Mouse (Mus musculus): Measurements from ENCODE around the gene Dhrs11. TPM values are rescaled to one million over a fixed set of nuclear protein-coding genes. Genes with fewer than 3 reads are reported as not detected.
"Not testable (repeated sequence)": the region's sequence is repeated elsewhere in the genome, so short reads cannot be mapped to it uniquely, and the experiment has no call there.

The Dhrs11 gene
- 33.6 and 37.4 TPM in 2 replicates for polyA plus RNA-seq (2012; rRNA removed)

DNA sequence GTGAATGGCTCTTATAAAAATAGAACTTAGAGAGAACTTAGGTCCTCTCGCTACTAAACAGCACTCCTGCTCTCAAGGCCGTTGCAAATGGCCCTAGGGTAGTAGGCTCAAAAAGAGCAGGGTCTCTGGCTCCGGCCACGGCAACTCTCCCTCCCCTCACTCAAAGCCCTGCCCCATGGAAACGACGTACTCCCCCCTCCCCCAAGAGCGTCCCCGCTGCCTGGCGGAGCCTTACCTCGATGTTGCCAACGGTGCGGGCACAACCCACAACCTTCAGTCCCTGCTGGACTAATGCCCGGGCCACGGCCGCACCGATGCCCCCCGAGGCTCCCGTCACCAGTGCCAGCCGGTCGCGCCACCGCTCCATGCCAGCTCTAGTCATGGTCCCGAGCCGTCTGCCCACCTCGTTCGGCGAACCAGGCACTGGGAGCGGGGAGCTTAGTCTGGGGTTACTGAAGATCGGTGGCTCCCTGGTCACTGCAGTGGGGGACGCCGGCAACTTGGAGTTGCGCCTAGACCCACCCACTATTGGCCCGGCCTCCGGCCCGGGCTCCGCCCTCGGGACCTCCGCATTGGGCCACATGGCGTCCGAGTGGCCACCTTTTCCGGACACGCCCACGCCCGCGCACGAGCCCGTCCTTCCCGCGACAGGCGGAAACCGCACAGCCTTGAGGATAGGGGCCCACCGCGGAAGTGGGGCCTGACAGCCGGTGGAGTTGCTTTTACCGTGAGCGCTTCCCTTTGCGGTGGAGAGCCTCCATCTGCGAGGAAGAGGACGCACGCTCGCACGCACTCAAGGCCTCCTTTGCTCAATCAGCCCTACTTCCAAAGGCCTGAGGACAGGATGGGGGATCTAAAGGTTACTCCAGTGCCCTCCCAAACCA lies at the start of gene Dhrs11:
Gene Dhrs11, minus strand, starts transcription at position 479 of the 884 bp plus-strand sequence.
- under 1% methylated on average over 62 of the region's 62 CpGs for WGBS

DNA sequence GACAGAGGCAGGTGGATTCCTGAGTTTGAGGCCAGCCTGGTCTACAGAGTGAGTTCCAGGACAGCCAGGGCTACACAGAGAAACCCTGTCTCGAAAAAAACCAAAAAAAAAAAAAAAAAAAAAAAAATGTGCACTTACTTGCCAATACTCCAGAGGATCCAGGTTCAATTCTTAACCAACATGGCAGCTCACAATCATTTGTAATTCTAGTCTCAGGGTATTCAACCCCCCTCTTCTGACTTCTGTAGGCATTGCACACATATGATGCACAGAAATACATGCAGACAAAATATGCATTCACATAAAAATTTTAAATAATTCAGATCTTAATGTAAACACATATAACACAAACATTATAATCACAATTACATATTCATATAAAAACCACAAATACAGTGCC lies 47.2 kb upstream of the Dhrs11 start:
- not testable (repeated sequence) for DNase-seq
- WGBS: 60% methylated on average over 1 of the region's 1 CpGs

More for the DNA sequence above, at the start of gene Dhrs11:
- Histone ChIP-seq H3K27ac (ENCODE audit: insufficient read depth, low read length) (peak within 1 kb of the TSS; percentile 75), H3K4me3 (replicated peaks; ENCODE audit: insufficient read depth, low read depth, low read length) (peak within 1 kb of the TSS; percentile 85), H3K4me1 (ENCODE audit: control insufficient read depth, insufficient read depth, low read length) (peaks cover 16% of the 10 kb centered on the region), H3K27me3 (ENCODE audit: control insufficient read depth, insufficient read depth, low read length) (no peaks in the 10 kb centered on the region)
- peak; percentile 91 to 92 for DNase-seq
- TF ChIP-seq CTCF (IDR thresholded peaks at IDR 0.05; ENCODE audit: borderline replicate concordance, insufficient read depth, low read depth, low read length) (no peak), POLR2A (IDR thresholded peaks at IDR 0.05; ENCODE audit: borderline replicate concordance, insufficient read depth, low read length) (peak; percentile 62; the same call in 1 of the 2 replicates)

DNA sequence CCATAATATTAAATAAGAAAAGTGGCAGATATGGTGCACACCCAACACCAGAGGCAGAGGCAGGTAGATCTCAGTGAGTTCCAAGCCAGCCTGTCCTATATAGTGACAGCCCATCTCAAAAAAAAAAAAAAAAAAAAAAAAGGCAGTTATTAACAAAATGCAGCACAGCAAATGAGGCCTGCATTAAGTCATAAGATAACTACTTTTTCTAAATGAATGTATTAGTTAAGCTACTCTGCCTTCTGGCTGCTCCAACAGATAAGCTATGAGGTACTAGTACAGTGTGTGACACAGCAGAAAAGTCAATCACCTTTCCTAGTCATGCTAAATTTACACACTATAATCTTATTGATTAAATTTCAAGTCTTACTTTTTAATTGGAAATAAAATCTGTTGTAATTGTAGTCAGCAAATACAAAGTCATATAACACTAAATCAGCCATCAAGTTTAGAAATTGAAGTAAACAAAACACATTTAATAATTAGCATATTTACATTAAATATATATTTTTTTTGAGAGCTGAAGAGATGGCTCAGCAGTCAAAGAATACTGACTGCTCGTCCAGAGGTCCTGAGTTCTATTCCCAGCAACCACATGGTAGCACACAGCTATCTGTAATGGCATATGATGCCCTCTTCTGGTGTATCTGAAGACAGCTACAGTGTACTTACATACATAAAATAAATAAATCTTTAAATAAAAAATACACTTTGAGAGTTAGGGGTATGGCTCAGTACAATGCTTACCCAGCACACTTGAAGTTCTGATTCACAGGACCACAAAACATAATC lies 44.4 kb upstream of the Dhrs11 start:
- no peak overlapping the region for H3K4me3 ChIP-seq (replicated peaks; ENCODE audit: insufficient read depth, low read depth, low read length)
- TF ChIP-seq POLR2A (IDR thresholded peaks at IDR 0.05; ENCODE audit: borderline replicate concordance, insufficient read depth, low read length): no peak
- TF ChIP-seq CTCF (IDR thresholded peaks at IDR 0.05; ENCODE audit: borderline replicate concordance, insufficient read depth, low read depth, low read length): no peak
- H3K27ac ChIP-seq (ENCODE audit: insufficient read depth, low read length): no peak overlapping the region
- WGBS: 79% methylated on average over 1 of the region's 1 CpGs
- H3K27me3 ChIP-seq (ENCODE audit: control insufficient read depth, insufficient read depth, low read length): no peaks in the 10 kb centered on the region
- H3K4me1 ChIP-seq (ENCODE audit: control insufficient read depth, insufficient read depth, low read length): no peaks in the 10 kb centered on the region; the same call in 1 of the 2 replicates
- DNase-seq: no peak

More for the DNA sequence above, 47.2 kb upstream of the Dhrs11 start:
- H3K4me3 ChIP-seq (replicated peaks; ENCODE audit: insufficient read depth, low read depth, low read length); H3K27me3 ChIP-seq (ENCODE audit: control insufficient read depth, insufficient read depth, low read length); H3K4me1 ChIP-seq (ENCODE audit: control insufficient read depth, insufficient read depth, low read length); H3K27ac ChIP-seq (ENCODE audit: insufficient read depth, low read length): not testable (repeated sequence)

DNA sequence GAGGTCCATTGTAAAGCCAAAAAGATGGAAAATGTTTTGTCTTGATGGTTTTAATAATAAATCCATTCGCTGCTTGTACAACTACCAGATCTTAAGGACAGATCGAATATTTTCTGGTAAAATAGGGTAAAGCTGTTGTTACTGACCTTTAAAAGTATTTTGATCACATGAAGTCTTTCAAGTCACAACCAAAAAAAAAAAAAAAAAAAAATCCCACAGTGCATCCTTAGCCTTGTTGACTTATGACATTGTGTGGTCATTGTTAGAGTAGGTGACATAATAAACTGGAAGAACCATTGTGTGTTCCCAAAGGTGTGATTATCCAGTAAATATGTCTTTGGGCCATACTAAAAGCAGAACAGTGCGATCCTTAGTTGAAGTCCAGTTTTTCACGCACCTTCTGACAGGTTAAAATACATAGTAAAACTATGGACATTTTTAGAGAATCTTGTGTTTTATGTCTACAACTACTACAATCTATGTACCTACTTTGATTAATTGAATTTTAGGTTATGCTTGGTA lies 42.8 kb upstream of the Dhrs11 start:
- H3K4me3 ChIP-seq (replicated peaks; ENCODE audit: insufficient read depth, low read depth, low read length): peak overlapping the region; percentile 95
- no peak for TF ChIP-seq POLR2A (IDR thresholded peaks at IDR 0.05; ENCODE audit: borderline replicate concordance, insufficient read depth, low read length)
- TF ChIP-seq CTCF (IDR thresholded peaks at IDR 0.05; ENCODE audit: borderline replicate concordance, insufficient read depth, low read depth, low read length): no peak
- WGBS: 77% methylated on average over 4 of the region's 4 CpGs
- H3K27ac ChIP-seq (ENCODE audit: insufficient read depth, low read length): no peak overlapping the region
- no peaks in the 10 kb centered on the region for H3K27me3 ChIP-seq (ENCODE audit: control insufficient read depth, insufficient read depth, low read length)
- no peak for DNase-seq
- H3K4me1 ChIP-seq (ENCODE audit: control insufficient read depth, insufficient read depth, low read length): peaks cover 2% of the 10 kb centered on the region; the same call in 1 of the 2 replicates

DNA sequence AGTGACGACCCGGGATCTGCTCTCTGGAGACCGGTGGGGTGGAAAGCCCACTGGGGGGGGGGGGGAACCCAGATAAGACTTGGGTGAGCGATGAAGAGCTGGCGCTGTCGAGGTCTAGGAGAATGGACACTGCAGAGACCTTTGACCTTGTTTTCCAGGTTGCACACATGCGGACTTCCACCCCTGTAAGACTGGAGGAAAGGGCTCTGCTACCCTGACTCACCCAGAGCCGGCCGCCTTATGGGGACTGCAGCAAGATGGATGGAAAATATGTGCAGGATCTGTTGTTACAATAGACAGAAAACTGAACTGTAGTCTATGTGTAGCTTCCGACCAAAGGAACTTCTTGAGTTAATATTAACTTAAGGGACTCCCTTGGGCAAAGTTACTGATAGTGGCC lies 42.3 kb upstream of the Dhrs11 start:
- TF ChIP-seq CTCF (IDR thresholded peaks at IDR 0.05; ENCODE audit: borderline replicate concordance, insufficient read depth, low read depth, low read length) (no peak), POLR2A (IDR thresholded peaks at IDR 0.05; ENCODE audit: borderline replicate concordance, insufficient read depth, low read length) (no peak)
- H3K4me3 ChIP-seq (replicated peaks; ENCODE audit: insufficient read depth, low read depth, low read length): peak overlapping the region; percentile 95
- H3K4me1 ChIP-seq (ENCODE audit: control insufficient read depth, insufficient read depth, low read length): peaks cover 2% of the 10 kb centered on the region; the same call in 1 of the 2 replicates
- H3K27me3 ChIP-seq (ENCODE audit: control insufficient read depth, insufficient read depth, low read length): no peaks in the 10 kb centered on the region
- H3K27ac ChIP-seq (ENCODE audit: insufficient read depth, low read length): peak overlapping the region; percentile 62
- under 1% methylated on average over 10 of the region's 10 CpGs for WGBS
- DNase-seq: no peak

DNA sequence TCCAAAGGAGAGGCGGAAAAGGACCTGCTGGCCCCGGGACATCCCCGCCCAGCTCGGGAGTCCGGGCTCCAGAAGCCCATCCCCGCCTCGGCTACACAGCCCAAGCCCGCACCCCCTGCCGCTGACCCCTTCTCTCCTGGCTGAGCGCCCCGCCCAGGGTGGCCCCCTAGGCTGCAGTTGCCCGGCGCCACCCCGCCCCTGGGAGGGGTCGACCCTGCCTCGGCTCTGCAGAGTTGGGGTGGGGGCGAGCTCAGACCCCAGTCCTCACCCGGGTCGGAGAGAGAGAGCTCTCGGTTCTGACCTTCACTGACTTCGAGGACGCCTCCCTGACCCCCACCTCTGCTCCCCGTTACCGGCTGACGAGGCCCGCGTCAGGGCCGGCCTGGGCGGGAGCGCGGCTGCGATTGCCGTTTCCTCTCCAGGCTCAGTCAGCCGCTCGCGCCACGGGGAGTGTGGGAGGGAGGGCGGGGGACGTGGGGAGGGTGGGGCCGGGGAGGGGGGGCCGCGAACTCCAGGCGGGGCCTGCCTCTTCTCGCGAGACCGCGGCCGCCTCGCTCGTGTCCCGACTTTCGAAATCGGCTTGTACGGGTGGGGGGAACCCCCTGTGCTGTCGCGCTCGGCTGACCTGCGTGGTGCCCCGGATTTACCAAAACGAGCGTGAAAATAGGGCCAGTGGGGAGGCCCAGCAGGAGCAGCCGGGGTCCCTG lies 41.7 kb upstream of the Dhrs11 start, which contains the start of gene Ggnbp2:
Gene Ggnbp2, minus strand, starts transcription at position 481 of the 707 bp plus-strand sequence.
- peak within 1 kb of the TSS; percentile 98 for H3K27ac ChIP-seq (ENCODE audit: insufficient read depth, low read length)
- TF ChIP-seq CTCF (IDR thresholded peaks at IDR 0.05; ENCODE audit: borderline replicate concordance, insufficient read depth, low read depth, low read length): no peak
- TF ChIP-seq POLR2A (IDR thresholded peaks at IDR 0.05; ENCODE audit: borderline replicate concordance, insufficient read depth, low read length): peak; percentile 83
- peak within 1 kb of the TSS; percentile 95 for H3K4me3 ChIP-seq (replicated peaks; ENCODE audit: insufficient read depth, low read depth, low read length)
- no peaks in the 10 kb centered on the region for H3K27me3 ChIP-seq (ENCODE audit: control insufficient read depth, insufficient read depth, low read length)
- WGBS: 1% methylated on average over 54 of the region's 62 CpGs
- peaks cover 2% of the 10 kb centered on the region for H3K4me1 ChIP-seq (ENCODE audit: control insufficient read depth, insufficient read depth, low read length)
- peak; percentile 92 to 93 for DNase-seq
